Mouse (Mus musculus): ENCODE data around the gene Angptl6.
A peak's percentile ranks its signal among the peaks of the same experiment; 100 is the strongest.

The Angptl6 gene

GRCm38 (mm10) chr9:20878710-20879065 is 839 bp downstream of the Angptl6 start:
- DNase-seq, result peak in 1 of 2 experiments; percentile 50

- DNase-seq, result peak; percentile 97 to 100
Measured at GRCm38 (mm10) chr9:20878041-20878709, 1.4 kb downstream of the Angptl6 start.

- peak in 1 of 2 experiments; percentile 20 for DNase-seq
Measured at GRCm38 (mm10) chr9:20877118-20878040, 2.1 kb downstream of the Angptl6 start.

GRCm38 (mm10) chr9:20876318-20877117 is 3.0 kb downstream of the Angptl6 start:
- DNase-seq, result no peak

- DNase-seq, result peak in 1 of 2 experiments; percentile 18
Measured at GRCm38 (mm10) chr9:20875021-20875790, 4.3 kb downstream of the Angptl6 start.

GRCm38 (mm10) chr9:20873521-20873920 is 6.0 kb downstream of the Angptl6 start:
- no peak for DNase-seq

GRCm38 (mm10) chr9:20872991-20873390 is 6.5 kb downstream of the Angptl6 start:
- no peak for DNase-seq

GRCm38 (mm10) chr9:20870211-20871173 is 9.0 kb downstream of the Angptl6 start:
- peak in 1 of 2 experiments; percentile 22 for DNase-seq

GRCm38 (mm10) chr9:20869246-20869645 is 10.3 kb downstream of the Angptl6 start:
- DNase-seq, result peak; percentile 15 to 22

GRCm38 (mm10) chr9:20868448-20869001 is 11.0 kb downstream of the Angptl6 start, which contains the start of gene A230050P20Rik:
Gene A230050P20Rik, plus strand, starts transcription at chr9:20868642.
- peak; percentile 71 to 80 for DNase-seq

GRCm38 (mm10) chr9:20866879-20867278 is 12.6 kb downstream of the Angptl6 start:
- DNase-seq, result no peak

GRCm38 (mm10) chr9:20862225-20862624 is 17.3 kb downstream of the Angptl6 start:
- no peak for DNase-seq

- DNase-seq, result peak in 1 of 2 experiments; percentile 13
Measured at GRCm38 (mm10) chr9:20861821-20862220, 17.7 kb downstream of the Angptl6 start.

GRCm38 (mm10) chr9:20859926-20860325 is 19.6 kb downstream of the Angptl6 start:
- DNase-seq, result no peak

- DNase-seq, result no peak
Measured at GRCm38 (mm10) chr9:20857131-20857530, 22.4 kb downstream of the Angptl6 start.

GRCm38 (mm10) chr9:20850179-20850578 is 29.3 kb downstream of the Angptl6 start:
- no peak for DNase-seq

GRCm38 (mm10) chr9:20842670-20843069 is 36.9 kb downstream of the Angptl6 start:
- DNase-seq, result peak; percentile 10 to 17

GRCm38 (mm10) chr9:20842211-20842610 is 37.3 kb downstream of the Angptl6 start:
- DNase-seq, result no peak

GRCm38 (mm10) chr9:20838931-20839330 is 40.6 kb downstream of the Angptl6 start:
- DNase-seq, result no peak

GRCm38 (mm10) chr9:20837184-20837947 is 42.2 kb downstream of the Angptl6 start:
- DNase-seq, result no peak
